Mouse (Mus musculus) midbrain, embryonic 16.5 days (tissue): ENCODE results near the gene Nlgn2. TPM values are rescaled to one million over a fixed set of nuclear protein-coding genes. Genes with fewer than 3 reads are reported as not detected.

Source experiments
- ATAC-seq: fragments of 200-750 bp; cut with Nextera tagmentation; 2 replicates; pipeline ENCODE4 v1.8.0; 2017; ENCODE audit warnings: moderate TSS enrichment
- H3K27ac ChIP-seq: fragments of 300-500 bp; sonication (generic); 2 replicates; pipeline ENCODE4 v1.5.1; 2014; ENCODE audit warnings: mild to moderate bottlenecking, low read length, mixed read lengths
- H3K27me3 ChIP-seq: fragments of 300-500 bp; sonication (generic); 2 replicates; pipeline ENCODE4 v1.6.1; 2014; ENCODE audit warnings: low read depth, low read length, mixed read lengths; ENCODE audit not compliant: control insufficient read depth, insufficient read depth
- H3K36me3 ChIP-seq: fragments of 300-500 bp; sonication (generic); 2 replicates; pipeline ENCODE4 v1.6.1; 2014; ENCODE audit warnings: mild to moderate bottlenecking, low read length, moderate library complexity, mixed read lengths; ENCODE audit not compliant: control insufficient read depth, insufficient read depth
- H3K4me1 ChIP-seq: fragments of 300-500 bp; sonication (generic); 2 replicates; pipeline ENCODE4 v1.6.1; 2014; ENCODE audit warnings: mild to moderate bottlenecking, low read length, mixed read lengths; ENCODE audit not compliant: control insufficient read depth, insufficient read depth
- H3K4me2 ChIP-seq: fragments of 300-500 bp; sonication (generic); 2 replicates; pipeline ENCODE4 v1.6.1; 2014; ENCODE audit warnings: mild to moderate bottlenecking, low read length, mixed read lengths
- H3K4me3 ChIP-seq: fragments of 300-500 bp; sonication (generic); 2 replicates; pipeline ENCODE4 v1.5.1; 2014; ENCODE audit warnings: low read depth, mild to moderate bottlenecking, low read length, moderate library complexity, mixed read lengths
- H3K9ac ChIP-seq: fragments of 300-500 bp; sonication (generic); 2 replicates; pipeline ENCODE4 v1.6.1; 2014; ENCODE audit warnings: low read depth, low read length, mixed read lengths
- H3K9me3 ChIP-seq: fragments of 300-500 bp; sonication (generic); replicated peaks from 2 replicates; pipeline ENCODE4 v1.6.1; 2014; ENCODE audit warnings: mild to moderate bottlenecking, low read length, mixed read lengths; ENCODE audit not compliant: control insufficient read depth, poor library complexity, severe bottlenecking
- WGBS: fragments of 180-500 bp; shearing (Covaris S2); extraction: QIAGEN DNeasy Blood & Tissue Kit; methylation state at CpG from one replicate; pipeline ENCODE4 v1.1.7; 2014; 5-methylcytosine and 5-hydroxymethylcytosine counted together
- polyA plus RNA-seq: library from polyadenylated mRNA; unstranded; fragments of >200 nt; fragmentation: Nextera tagmentation; extraction: Ambion mirVana; gene quantifications from 2 replicates; pipeline ENCODE4 v1.2.1, GENCODE M21; 2015

The Nlgn2 gene
- polyA plus RNA-seq, 1 experiment from 2014 or later = 21.5 TPM

DNA sequence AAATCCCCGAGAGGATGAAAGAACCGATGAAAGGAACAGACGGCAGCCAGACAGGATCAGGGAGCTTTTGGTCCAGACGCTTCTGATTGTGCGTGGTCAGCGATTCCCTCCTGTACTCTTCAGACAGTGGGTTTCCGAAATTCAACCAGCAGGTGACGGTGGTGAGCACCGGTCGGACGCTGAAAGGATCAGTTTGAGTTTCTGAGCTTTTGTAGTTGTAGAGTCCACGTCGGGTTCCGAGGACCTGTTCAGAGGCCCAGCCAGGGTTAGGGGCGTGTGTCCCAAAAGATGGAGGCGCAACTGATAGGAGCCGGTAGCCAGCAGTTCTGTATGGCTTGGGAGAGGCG is 42.9 kb upstream of the Nlgn2 start:
- no peaks in the 10 kb centered on the region for H3K36me3 ChIP-seq
- H3K4me1 ChIP-seq = peaks cover 12% of the 10 kb centered on the region; the same call in 1 of the 2 replicates
- H3K27me3 ChIP-seq = peaks cover 4% of the 10 kb centered on the region
- peak overlapping the region; percentile 51 for H3K9ac ChIP-seq
- peak; percentile 56 for ATAC-seq
- H3K27ac ChIP-seq = peak overlapping the region; percentile 43; the same call in 1 of the 2 replicates
- H3K4me2 ChIP-seq = peak overlapping the region; percentile 78
- peak overlapping the region; percentile 46 for H3K4me3 ChIP-seq
- no peaks in the 10 kb centered on the region for H3K9me3 ChIP-seq
- WGBS = under 1% methylated on average over 18 of the region's 18 CpGs

DNA sequence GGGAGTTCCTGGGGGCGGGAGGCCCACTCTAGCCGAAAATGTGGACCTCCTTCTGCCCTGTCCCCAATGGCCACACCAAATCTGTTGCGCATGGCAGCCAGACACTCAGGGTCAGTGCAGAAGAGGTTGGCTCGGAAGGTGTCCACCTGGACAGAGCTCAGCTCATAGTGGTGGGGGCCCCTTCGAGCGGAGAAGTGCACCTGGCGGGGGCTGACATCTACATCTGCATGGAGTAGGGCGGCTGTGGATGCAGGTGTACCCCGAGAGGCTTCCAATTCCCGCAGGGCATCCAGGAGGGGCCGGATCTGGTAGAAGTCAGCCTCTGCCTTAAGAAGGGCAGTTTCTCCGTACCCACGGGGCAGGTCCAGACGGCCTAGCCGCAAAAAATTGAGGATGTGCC is 42.1 kb upstream of the Nlgn2 start:
- Histone ChIP-seq H3K4me3 (no peak overlapping the region), H3K9ac (no peak overlapping the region), H3K27me3 (peaks cover 4% of the 10 kb centered on the region), H3K4me2 (peak overlapping the region; percentile 78), H3K4me1 (peaks cover 12% of the 10 kb centered on the region; the same call in 1 of the 2 replicates), H3K9me3 (no peaks in the 10 kb centered on the region), H3K36me3 (no peaks in the 10 kb centered on the region), H3K27ac (no peak overlapping the region)
- ATAC-seq = no peak
- 64% methylated on average over 15 of the region's 15 CpGs for WGBS

DNA sequence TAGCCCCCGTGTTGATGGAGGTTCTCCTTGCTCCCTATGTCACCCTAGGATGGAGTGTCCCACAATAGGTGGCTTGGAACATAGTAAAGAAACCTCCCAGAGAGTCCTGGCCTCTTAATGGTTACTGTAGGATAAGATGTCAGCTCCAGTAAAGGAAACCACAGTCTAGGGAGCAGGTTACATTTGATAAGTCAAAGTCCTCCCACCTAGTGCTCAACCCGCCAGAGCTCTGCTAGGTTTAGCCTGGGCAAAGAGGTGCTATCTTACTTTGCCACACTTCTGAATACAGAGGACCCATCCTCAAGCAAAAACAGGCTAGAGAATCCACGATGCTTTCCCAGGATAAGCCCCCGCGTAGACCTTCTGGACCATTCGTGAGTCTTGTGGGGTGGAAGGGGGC is 41.4 kb upstream of the Nlgn2 start:
- no peak overlapping the region for H3K4me2 ChIP-seq
- H3K27me3 ChIP-seq = peaks cover 4% of the 10 kb centered on the region
- H3K4me1 ChIP-seq = peaks cover 12% of the 10 kb centered on the region; the same call in 1 of the 2 replicates
- H3K4me3 ChIP-seq = no peak overlapping the region
- no peak for ATAC-seq
- no peaks in the 10 kb centered on the region for H3K9me3 ChIP-seq
- 86% methylated on average over 6 of the region's 6 CpGs for WGBS
- no peak overlapping the region for H3K9ac ChIP-seq
- H3K27ac ChIP-seq = no peak overlapping the region
- H3K36me3 ChIP-seq = no peaks in the 10 kb centered on the region

DNA sequence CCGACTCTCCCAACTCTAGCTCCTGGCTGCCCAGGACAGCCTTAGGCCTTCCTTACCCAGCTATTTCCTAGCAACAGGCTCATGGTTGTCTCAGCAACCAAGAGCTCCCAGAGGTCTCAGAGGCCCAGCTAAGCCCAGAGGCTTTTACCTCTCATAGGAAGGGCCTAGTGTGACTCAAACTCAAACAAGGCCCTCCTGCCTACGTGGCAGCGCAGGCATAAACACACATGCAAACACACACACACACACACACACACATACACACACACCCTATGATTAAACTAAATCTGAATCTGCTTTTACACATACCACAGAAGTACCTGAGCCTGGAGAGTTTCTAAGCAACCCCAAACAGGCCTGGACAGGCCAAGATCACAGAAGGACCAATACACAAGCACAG is 40.8 kb upstream of the Nlgn2 start:
- Histone ChIP-seq H3K4me3 (no peak overlapping the region), H3K27me3 (peaks cover 4% of the 10 kb centered on the region), H3K4me2 (no peak overlapping the region), H3K4me1 (peaks cover 12% of the 10 kb centered on the region; the same call in 1 of the 2 replicates), H3K36me3 (no peaks in the 10 kb centered on the region), H3K9me3 (no peaks in the 10 kb centered on the region), H3K9ac (no peak overlapping the region), H3K27ac (no peak overlapping the region)
- ATAC-seq = no peak
- WGBS = 67% methylated on average over 3 of the region's 3 CpGs

DNA sequence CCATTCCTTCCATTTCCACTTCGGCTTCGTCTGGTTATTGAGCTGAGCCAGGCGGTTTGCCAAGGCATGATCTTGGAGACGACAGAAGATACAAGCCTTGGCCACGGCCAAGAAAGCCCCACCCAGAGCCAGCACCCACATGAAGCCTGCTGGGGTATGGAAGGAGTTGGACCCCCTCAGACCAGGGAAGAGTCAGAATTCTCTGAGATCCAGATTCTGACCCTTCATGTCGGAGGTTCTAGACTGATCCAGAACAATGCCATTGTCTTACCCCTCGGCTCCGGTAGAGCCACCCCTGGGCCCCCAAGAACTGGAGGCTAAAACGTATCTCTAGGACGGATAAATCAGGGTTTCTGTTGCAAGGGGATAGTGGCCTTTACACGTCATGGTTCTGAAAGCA is 40.3 kb upstream of the Nlgn2 start, which contains the start of gene Tmem95:
Tmem95 (minus strand) TSS at position 141 of the 400 bp plus-strand sequence.
- no peaks in the 10 kb centered on the region for H3K36me3 ChIP-seq
- no peak within 1 kb of the TSS for H3K9ac ChIP-seq
- no peak within 1 kb of the TSS for H3K27ac ChIP-seq
- no peaks in the 10 kb centered on the region for H3K9me3 ChIP-seq
- H3K4me1 ChIP-seq = peaks cover 12% of the 10 kb centered on the region; the same call in 1 of the 2 replicates
- H3K4me2 ChIP-seq = peak within 1 kb of the TSS; percentile 21; the same call in 1 of the 2 replicates
- 91% methylated on average over 11 of the region's 11 CpGs for WGBS
- 0 out of 2 replicates have a peak within 1 kb of the TSS, but pooled peaks have one; percentile 4 for H3K4me3 ChIP-seq
- peaks cover 4% of the 10 kb centered on the region for H3K27me3 ChIP-seq
- no peak for ATAC-seq

DNA sequence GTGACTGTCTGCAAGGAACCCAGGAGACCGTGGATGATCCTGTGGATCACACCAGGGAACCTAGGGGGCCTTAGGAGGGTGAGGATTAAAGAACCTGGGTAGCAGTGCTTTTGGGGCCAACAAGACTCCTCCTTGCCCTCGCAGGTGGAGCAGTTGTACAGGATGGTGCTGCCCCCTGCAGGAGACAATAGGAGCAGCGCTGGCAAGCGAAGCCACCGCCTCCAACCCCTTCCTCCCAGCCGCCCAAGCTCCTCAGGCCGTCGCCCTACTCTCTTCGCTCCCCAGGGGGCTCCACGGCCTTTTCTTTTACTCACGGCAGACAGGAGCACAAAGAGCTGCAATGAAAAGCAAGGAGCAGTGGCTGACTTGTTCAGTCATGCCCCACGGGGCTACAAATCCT is 39.3 kb upstream of the Nlgn2 start:
- H3K27me3 ChIP-seq = peaks cover 4% of the 10 kb centered on the region
- H3K9me3 ChIP-seq = no peaks in the 10 kb centered on the region
- no peak overlapping the region for H3K27ac ChIP-seq
- no peak for ATAC-seq
- peaks cover 12% of the 10 kb centered on the region; the same call in 1 of the 2 replicates for H3K4me1 ChIP-seq
- no peaks in the 10 kb centered on the region for H3K36me3 ChIP-seq
- peak overlapping the region; percentile 21; the same call in 1 of the 2 replicates for H3K4me2 ChIP-seq
- 2% methylated on average over 12 of the region's 12 CpGs for WGBS
- H3K4me3 ChIP-seq = 0 out of 2 replicates have a peak overlapping the region, but pooled peaks have one; percentile 4
- no peak overlapping the region for H3K9ac ChIP-seq

DNA sequence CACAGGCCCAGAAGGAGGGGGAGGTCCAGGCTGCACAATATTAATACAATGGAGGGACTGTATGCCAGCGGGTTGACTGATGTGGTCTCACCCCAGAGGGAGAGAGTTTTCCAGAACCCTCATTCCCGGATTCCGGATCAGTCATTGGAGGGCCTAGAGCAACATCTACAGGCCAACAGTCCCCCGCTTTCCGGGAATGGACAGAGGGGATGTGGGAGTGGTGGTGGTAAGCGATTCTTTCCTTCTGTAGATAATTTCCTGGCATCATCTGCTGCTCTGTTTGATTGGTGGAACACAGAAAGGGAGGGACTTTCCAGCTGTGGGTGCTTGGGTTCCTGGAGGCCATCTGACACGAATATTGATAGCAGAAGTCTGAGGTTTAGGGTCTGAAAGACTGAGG is 38.6 kb upstream of the Nlgn2 start:
- H3K27ac ChIP-seq = no peak overlapping the region

DNA sequence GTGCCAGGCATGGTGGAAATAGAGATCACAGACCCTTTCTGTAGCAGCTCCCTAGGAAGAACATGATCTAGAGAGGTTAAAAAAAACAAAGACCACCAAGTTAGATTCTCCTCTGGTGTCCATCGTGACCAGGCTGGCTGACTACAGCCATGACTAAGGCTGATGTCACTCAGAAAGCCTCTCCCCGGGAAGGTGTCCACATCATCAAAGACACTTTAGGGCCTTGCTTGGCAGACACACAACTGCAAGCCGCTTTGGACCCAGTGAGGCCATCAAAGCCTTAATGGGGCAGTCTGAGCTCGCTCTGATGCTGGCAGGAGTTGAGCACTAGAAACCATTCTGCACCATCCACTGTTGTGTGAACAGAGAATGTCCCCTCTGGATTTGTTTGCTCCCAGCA is 34.9 kb upstream of the Nlgn2 start:
- no peak overlapping the region for H3K9ac ChIP-seq
- H3K4me3 ChIP-seq = no peak overlapping the region
- no peak overlapping the region for H3K4me2 ChIP-seq
- no peak overlapping the region for H3K27ac ChIP-seq
- WGBS = 81% methylated on average over 4 of the region's 4 CpGs
- ATAC-seq = no peak
- no peaks in the 10 kb centered on the region for H3K36me3 ChIP-seq
- no peaks in the 10 kb centered on the region for H3K9me3 ChIP-seq
- 0 out of 2 replicates have a peak, but pooled peaks cover 2% of the 10 kb centered on the region for H3K4me1 ChIP-seq
- H3K27me3 ChIP-seq = no peaks in the 10 kb centered on the region

More for the DNA sequence above, 38.6 kb upstream of the Nlgn2 start:
- Histone ChIP-seq H3K36me3 (no peaks in the 10 kb centered on the region), H3K4me2 (no peak overlapping the region), H3K9me3 (no peaks in the 10 kb centered on the region), H3K4me1 (peaks cover 6% of the 10 kb centered on the region; the same call in 1 of the 2 replicates), H3K27me3 (no peaks in the 10 kb centered on the region; the same call in 1 of the 2 replicates), H3K9ac (no peak overlapping the region), H3K4me3 (no peak overlapping the region)
- 82% methylated on average over 7 of the region's 7 CpGs for WGBS
- no peak for ATAC-seq

DNA sequence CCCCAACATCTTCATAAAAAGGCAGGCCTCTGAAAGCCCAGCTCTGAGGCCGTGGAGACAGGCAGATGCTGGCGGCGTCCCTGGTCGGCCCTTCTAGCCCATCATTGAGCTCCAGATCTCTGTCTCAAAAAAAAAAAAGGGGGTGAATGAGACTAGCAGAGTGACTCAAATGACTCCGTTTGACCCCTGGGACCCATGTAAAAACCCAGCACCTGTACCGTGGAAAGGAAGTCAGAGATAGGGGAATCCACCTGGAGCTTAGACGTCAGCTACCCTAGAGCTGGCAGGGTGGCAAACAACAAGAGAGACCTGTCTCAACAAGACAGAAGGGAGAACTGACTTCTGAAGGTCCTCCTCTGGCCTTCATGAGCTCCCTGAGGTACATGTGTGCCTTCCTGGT is 34.2 kb upstream of the Nlgn2 start:
- no peaks in the 10 kb centered on the region for H3K4me1 ChIP-seq
- no peaks in the 10 kb centered on the region for H3K36me3 ChIP-seq
- H3K4me2 ChIP-seq = no peak overlapping the region
- H3K4me3 ChIP-seq = no peak overlapping the region
- WGBS = 90% methylated on average over 7 of the region's 7 CpGs
- H3K9ac ChIP-seq = no peak overlapping the region
- H3K27me3 ChIP-seq = no peaks in the 10 kb centered on the region
- H3K27ac ChIP-seq = no peak overlapping the region
- no peak for ATAC-seq
- no peaks in the 10 kb centered on the region for H3K9me3 ChIP-seq
